Mouse (Mus musculus): ENCODE data around the gene Hist1h4j. TPM values are rescaled to one million over a fixed set of nuclear protein-coding genes. Genes with fewer than 3 reads are reported as not detected.

The Hist1h4j gene
- total RNA-seq, 2 experiments from 2014 or later: 148 TPM; not detected in 1

DNA sequence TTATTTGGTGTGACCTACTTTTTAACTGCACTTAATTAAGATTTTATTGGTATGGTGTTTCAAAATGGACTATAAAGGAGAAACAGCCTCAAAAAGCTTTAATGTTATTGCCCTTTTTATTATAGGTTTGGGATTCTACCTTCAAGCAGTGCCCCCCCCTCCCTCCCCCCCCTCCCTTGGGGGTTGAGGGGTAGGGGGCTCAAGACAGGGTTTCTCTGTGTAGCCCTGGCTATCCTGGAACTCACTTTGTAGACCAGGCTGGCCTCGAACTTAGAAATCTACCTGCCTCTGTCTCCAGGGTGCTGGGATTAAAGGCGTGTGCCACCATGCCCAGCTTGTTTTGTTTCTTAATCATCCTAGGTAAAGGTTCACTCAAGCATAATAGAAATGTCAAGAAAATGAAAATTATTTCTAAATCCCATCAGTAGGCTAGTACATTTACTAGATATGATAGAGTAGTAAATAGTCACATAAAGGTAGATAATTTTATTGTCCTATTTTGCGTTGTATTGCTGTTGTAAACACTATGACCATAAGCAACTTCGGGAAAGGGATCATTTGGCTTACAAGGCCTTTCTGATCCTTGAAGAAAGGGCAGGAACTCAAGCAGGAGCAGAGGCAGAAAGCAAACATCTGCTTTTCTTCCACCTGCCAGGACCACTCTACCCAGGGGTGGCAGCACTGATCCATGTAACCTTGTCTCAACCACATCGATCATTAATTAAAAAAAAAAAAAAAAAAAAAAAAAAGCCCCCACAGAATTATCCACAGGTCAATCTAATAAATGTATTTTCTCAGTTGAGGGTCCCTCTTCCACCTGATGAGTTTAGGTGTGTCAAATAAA, 11.6 kb upstream of the Hist1h4j start:
- no peak for ATAC-seq (replicated peaks; ENCODE audit: low FRiP score, poor library complexity, severe bottlenecking)

DNA sequence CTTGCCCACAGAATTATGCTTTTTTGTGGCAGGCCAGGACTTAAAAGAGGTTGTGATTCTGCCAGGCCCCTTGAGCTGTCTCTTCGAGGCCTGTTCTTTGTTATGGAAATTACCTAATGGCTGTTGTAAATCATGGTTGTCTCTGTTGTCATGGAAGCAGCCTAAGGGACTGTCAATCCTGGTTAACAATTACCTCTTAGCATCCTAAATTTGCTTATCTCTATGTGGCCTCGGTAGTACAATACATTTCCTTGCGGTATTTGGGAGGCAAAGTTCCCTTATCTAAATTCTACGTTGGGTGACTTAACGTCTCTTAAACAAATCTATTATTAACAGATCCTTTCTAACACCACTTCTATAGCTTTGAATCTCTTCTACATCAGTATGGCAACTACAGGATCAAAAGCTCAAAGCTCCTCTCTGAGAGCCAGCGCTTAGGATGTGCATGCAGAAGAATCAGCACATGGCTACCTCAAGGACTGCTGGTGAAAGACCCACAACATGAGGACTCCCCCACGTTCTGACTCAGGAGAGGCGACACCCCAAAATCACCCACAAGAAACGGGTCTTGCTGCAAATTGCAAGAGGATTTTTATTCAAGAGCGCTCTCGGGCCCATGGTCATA, 6.8 kb upstream of the Hist1h4j start:
- ATAC-seq (replicated peaks; ENCODE audit: low FRiP score, poor library complexity, severe bottlenecking): no peak

DNA sequence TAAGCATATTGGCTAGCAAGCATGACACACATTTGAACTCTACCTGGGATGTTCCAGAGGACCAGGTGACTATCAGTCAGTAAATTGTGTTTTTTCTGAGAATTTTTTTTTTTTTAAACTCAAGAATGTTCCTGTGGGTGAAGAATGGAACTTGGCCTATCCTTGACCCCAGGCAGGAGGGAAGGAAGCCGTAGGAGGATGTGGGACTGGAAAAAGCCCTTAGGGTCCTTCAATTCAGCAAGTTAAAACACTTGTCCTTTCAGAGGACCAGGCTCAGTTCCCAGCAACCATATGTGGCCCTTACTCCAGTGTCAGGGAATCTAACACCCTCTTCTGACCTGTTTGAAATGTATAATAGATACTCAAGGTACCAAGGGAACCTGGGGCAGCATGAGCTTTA, 5.3 kb upstream of the Hist1h4j start:
- ATAC-seq (replicated peaks; ENCODE audit: low FRiP score, poor library complexity, severe bottlenecking): no peak

- ATAC-seq (replicated peaks; ENCODE audit: low FRiP score, poor library complexity, severe bottlenecking): no peak
Measured at GRCm38 (mm10) chr13:21733466-21733865, 1.4 kb upstream of the Hist1h4j start.

- peak; percentile 66 for ATAC-seq (replicated peaks; ENCODE audit: low FRiP score, poor library complexity, severe bottlenecking)
Measured at GRCm38 (mm10) chr13:21734010-21734905, 606 bp upstream of the Hist1h4j start.

DNA sequence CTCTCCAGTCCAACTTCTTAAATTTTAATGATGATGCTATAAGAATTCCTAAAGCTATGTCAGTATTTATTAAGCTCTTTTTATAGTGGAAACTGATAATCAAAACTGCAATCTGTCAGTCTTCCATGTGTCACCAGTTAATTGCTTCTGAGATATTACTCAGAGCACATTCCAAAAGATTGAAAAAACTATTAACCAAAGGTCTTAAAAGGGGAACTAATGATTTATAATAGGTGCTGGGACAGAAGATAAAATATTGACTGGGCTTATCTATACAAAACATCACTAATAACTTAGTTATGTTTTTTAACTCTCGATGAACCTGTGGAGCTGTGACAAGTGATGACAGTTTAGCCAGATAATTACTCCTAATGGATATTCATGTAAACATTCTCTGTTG, 10.1 kb downstream of the Hist1h4j start:
- ATAC-seq (replicated peaks; ENCODE audit: low FRiP score, poor library complexity, severe bottlenecking): no peak

DNA sequence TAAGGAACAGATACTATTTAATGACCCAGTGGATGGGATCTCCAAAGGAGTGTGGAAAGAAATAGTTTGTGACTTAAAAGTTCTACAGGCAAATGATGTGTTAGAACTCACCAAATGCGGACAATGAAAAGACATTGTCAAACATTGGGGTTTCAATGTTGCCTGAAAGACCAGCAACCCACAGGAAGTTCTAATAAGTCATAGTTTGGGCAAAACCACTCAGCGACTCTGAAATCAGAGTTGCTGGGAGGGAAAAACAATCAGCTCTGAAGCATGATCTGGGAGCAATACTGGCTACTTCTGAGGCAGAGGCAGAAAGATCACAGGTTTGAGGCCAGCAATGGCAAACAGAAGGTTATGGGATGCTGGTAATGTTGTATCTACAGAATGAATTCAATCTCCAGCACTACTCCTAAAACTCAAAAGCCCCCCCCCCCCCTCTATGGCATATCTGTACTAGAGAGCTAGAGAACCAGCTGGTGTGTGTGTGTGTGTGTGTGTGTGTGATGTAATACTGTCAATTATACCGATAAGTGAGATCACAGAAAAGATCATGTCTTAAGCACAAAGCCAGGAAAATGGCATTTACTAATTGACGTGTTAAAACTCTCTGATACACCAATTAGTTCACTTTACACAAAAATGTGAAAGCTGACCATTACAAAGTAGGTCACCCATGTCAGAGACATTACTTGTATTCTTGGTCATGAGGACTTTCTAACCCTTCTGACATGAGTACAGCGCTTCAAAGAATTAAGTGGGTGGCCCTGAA, 14.7 kb downstream of the Hist1h4j start:
- no peak for ATAC-seq (replicated peaks; ENCODE audit: low FRiP score, poor library complexity, severe bottlenecking)

- peak; percentile 41 for ATAC-seq (replicated peaks; ENCODE audit: low FRiP score, poor library complexity, severe bottlenecking)
Measured at GRCm38 (mm10) chr13:21750159-21751017, 15.5 kb downstream of the Hist1h4j start, which contains the start of gene Hist1h4k. Hist1h4k (minus strand) TSS chr13:21750505.

- ATAC-seq (replicated peaks; ENCODE audit: low FRiP score, poor library complexity, severe bottlenecking): no peak
Measured at GRCm38 (mm10) chr13:21751417-21751816, 16.6 kb downstream of the Hist1h4j start.

- ATAC-seq (replicated peaks; ENCODE audit: low FRiP score, poor library complexity, severe bottlenecking): no peak
Measured at GRCm38 (mm10) chr13:21751827-21752226, 17.0 kb downstream of the Hist1h4j start.

DNA sequence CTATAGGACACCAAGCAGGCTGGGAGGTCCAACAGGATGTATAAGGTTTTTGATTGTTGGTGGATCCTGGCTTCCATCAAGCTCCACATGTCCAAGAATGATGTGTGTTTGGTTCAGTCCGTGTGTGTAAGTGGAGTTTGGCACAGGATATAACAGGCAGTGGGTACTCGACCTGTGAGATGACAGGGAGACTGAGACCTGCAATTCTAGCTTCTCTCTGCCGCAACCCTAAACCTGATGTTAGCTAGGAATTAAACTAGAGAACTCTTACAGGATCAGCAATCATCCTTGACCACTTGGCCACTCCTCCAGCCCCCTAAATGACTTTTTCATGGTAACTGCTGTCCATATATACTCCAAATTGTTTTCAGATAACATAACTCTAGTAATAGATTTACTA, 17.5 kb downstream of the Hist1h4j start:
- 0 out of 2 replicates have a peak, but pooled peaks have one; percentile 1 for ATAC-seq (replicated peaks; ENCODE audit: low FRiP score, poor library complexity, severe bottlenecking)

DNA sequence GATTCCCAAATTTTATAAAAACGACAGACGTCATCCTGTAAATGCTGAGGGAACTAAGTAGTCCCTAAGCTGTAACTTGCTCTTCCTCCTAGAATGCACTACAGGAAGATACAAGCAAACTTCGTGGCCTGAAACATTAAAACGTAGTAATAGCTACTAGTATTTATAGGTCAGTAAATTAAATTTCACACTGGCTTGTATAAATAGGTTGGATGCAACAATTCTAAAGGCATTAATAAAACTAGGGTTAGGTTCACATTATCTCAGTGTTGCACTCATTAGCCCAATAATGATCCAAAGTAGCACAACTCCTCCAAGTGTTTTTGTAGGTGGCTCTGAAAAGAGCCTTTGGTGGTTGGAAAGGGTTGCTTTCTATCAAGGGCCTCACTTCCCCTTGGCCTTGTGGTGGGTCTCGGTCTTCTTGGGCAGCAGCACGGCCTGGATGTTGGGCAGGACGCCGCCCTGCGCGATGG, 18.2 kb downstream of the Hist1h4j start:
- no peak for ATAC-seq (replicated peaks; ENCODE audit: low FRiP score, poor library complexity, severe bottlenecking)

GRCm38 (mm10) chr13:21753524-21754285, 18.8 kb downstream of the Hist1h4j start, which contains the start of the genes Hist1h2ak and Hist1h2bn:
Hist1h2ak (minus strand) TSS chr13:21753827.
Hist1h2bn (plus strand) TSS chr13:21754123.
- ATAC-seq (replicated peaks; ENCODE audit: low FRiP score, poor library complexity, severe bottlenecking): peak; percentile 81

DNA sequence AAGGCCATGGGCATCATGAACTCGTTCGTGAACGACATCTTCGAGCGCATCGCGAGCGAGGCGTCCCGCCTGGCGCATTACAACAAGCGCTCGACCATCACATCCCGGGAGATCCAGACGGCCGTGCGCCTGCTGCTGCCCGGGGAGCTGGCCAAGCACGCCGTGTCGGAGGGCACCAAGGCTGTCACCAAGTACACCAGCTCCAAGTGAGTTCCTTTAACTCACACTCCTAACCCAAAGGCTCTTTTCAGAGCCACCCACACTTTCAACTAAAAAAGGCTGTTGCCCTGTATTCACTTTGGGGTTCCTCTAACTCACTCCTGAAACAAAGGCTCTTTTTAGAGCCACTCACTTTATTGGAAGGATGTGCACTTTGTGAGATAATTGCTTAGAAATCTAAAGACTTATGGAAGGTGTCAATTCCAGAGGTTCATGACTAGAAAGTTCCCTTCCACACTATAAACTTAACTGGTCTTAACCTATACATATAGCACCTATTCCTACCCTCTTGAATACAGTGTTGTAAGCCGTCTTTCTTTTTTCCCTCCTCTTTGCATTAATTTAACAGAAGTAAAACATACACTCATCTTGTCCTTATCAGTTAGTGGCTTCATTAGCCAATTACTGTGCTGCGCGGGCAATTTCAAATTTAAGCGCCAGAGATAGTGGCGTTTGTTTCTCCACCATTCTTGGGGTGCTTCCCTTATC, 19.6 kb downstream of the Hist1h4j start:
- ATAC-seq (replicated peaks; ENCODE audit: low FRiP score, poor library complexity, severe bottlenecking): peak; percentile 45

- ATAC-seq (replicated peaks; ENCODE audit: low FRiP score, poor library complexity, severe bottlenecking): no peak
Measured at GRCm38 (mm10) chr13:21755707-21756106, 20.8 kb downstream of the Hist1h4j start.

- ATAC-seq (replicated peaks; ENCODE audit: low FRiP score, poor library complexity, severe bottlenecking): peak; percentile 58
Measured at GRCm38 (mm10) chr13:21778814-21779766, 44.2 kb downstream of the Hist1h4j start.
